Mouse (Mus musculus) ES-E14 (cell line): Measurements from ENCODE around the gene Mrpl57. TPM values are rescaled to one million over a fixed set of nuclear protein-coding genes. Genes with fewer than 3 reads are reported as not detected.
"Not testable (repeated sequence)": the region's sequence is repeated elsewhere in the genome, so short reads cannot be mapped to it uniquely, and the experiment has no call there.

Source experiments
- DNase-seq: peaks from one replicate; pipeline ENCODE4 v3.0.0-alpha.2; 2013; ENCODE audit warnings: low read depth, low spot score
- H3K27ac ChIP-seq: 2 replicates; pipeline ENCODE4 v1.5.1; 2012; ENCODE audit warnings: low read depth, mild to moderate bottlenecking, low read length, moderate library complexity, mixed read lengths; ENCODE audit not compliant: poor library complexity, insufficient read depth, severe bottlenecking
- H3K36me3 ChIP-seq: 2 replicates; pipeline ENCODE4 v1.6.1; 2012; ENCODE audit warnings: mild to moderate bottlenecking, low read length, moderate library complexity, mixed read lengths; ENCODE audit not compliant: control insufficient read depth, poor library complexity, insufficient read depth, severe bottlenecking
- H3K4me1 ChIP-seq, 2 experiments: fragments of 150-350 bp in 1 of 2; sonication (generic) in 1 of 2; 2 replicates each; pipeline ENCODE4 v1.6.1; 2012; ENCODE audit warnings: low read length in 2 of 2, mild to moderate bottlenecking in 1 of 2, mixed read lengths in 1 of 2; ENCODE audit not compliant: control insufficient read depth in 2 of 2, insufficient read depth in 2 of 2, poor library complexity in 1 of 2
- H3K4me3 ChIP-seq, 2 experiments: fragments of 150-350 bp in 1 of 2; sonication (generic) in 1 of 2; 2 replicates each; pipeline ENCODE4 v1.5.1; 2012; ENCODE audit warnings: low read length in 2 of 2, low read depth in 1 of 2, mild to moderate bottlenecking in 1 of 2, mixed read lengths in 1 of 2; ENCODE audit not compliant: insufficient read depth in 1 of 2, poor library complexity in 1 of 2, severe bottlenecking in 1 of 2
- H3K9ac ChIP-seq: 2 replicates; pipeline ENCODE4 v1.6.1; 2012; ENCODE audit warnings: low read depth, mild to moderate bottlenecking, low read length, mixed read lengths; ENCODE audit not compliant: poor library complexity, insufficient read depth, severe bottlenecking
- H3K9me3 ChIP-seq: fragments of 150-350 bp; sonication (generic); 2 replicates; pipeline ENCODE4 v1.6.1; 2012; ENCODE audit warnings: low read depth, mild to moderate bottlenecking, low read length; ENCODE audit not compliant: control insufficient read depth, insufficient read depth
- CHD2 ChIP-seq: IDR thresholded peaks from 2 replicates; pipeline ENCODE4 v1.6.1; 2014; ENCODE audit warnings: mild to moderate bottlenecking, low read depth, low read length, inconsistent platforms
- HCFC1 ChIP-seq: IDR thresholded peaks from 2 replicates; pipeline ENCODE4 v1.6.1; 2012; ENCODE audit warnings: low read length, inconsistent platforms, borderline replicate concordance; ENCODE audit not compliant: insufficient read depth
- MAFK ChIP-seq: IDR thresholded peaks from 2 replicates; pipeline ENCODE4 v1.6.1; 2014; ENCODE audit warnings: mild to moderate bottlenecking, low read depth, low read length, inconsistent platforms; ENCODE audit not compliant: insufficient read depth
- ZC3H11A ChIP-seq: IDR thresholded peaks from 2 replicates; pipeline ENCODE4 v1.6.1; 2012; ENCODE audit warnings: low read depth, mild to moderate bottlenecking, inconsistent platforms, low read length, borderline replicate concordance
- ZNF384 ChIP-seq: IDR thresholded peaks from 2 replicates; pipeline ENCODE4 v1.6.1; 2012; ENCODE audit warnings: low read depth, low read length, inconsistent platforms
- in situ Hi-C, 2 experiments: fragments of 600-800 bp; cut with MboI; formaldehyde crosslinking; loops; one replicate each; pipeline ENCODE4 v1.15.1; 2025; ENCODE audit warnings: low sequenced_read_pairs in 2 of 2, inconsistent platforms in 1 of 2; ENCODE audit not compliant: unreplicated experiment in 2 of 2
- total RNA-seq: library from RNA; depleted of rRNA; stranded (reverse); fragments of 300-350 nt; gene quantifications from 2 replicates; pipeline ENCODE4 v1.2.3, GENCODE M21; 2012

The Mrpl57 gene
- total RNA-seq, 1 experiment = 67.8 TPM

DNA sequence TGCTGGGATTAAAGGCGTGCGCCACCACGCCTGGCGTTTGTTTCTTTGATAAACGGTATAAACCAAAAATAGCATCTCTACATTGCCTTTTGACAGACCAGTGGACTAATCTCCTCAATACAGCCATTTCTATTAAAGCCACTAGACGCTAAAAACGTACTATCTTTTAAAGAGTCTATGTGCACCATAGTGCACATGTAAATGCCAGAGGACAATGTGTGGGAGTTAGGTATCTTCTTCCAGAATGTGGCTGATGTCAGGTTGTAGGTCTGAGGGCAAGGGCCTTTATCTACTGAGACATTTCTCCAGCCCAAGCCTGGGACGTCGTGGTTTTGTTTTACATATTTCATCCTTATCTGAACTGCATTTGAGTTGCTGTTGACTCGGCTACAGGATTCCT, 9.1 kb downstream of the Mrpl57 start:
- TF ChIP-seq CHD2 (no peak), HCFC1 (no peak), MAFK (no peak), ZC3H11A (no peak), ZNF384 (no peak)
- Histone ChIP-seq H3K4me1 (no peaks in the 10 kb centered on the region), H3K9me3 (no peaks in the 10 kb centered on the region), H3K4me3 (no peak overlapping the region), H3K9ac (no peak overlapping the region), H3K36me3 (peaks cover 10% of the 10 kb centered on the region), H3K27ac (no peak overlapping the region)
- DNase-seq = no peak
- in situ Hi-C loops = no loop called here

DNA sequence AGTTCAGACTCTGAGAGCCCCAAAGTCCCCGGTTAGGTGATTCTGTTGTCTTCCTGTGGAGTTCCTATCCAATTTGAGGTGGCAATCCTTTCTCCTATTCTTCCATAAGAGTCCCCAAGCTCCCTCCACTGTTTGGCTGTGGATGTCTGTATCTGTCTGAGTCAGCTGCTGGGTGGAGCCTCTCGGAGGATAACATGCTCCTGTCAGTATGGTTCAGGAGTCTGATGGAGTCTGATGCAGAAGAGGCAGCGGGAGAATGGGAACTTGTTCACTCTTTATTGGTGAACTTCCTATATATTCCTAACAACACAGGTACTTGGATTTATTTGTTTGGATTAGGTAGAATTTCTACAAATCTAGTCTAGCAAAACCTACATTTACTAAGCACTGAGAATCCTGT, 18.5 kb downstream of the Mrpl57 start:
- in situ Hi-C loops = no loop called here
- no peaks in the 10 kb centered on the region for H3K9me3 ChIP-seq
- DNase-seq = no peak
- H3K9ac ChIP-seq = no peak overlapping the region
- no peak overlapping the region for H3K27ac ChIP-seq
- H3K36me3 ChIP-seq = peaks cover 9% of the 10 kb centered on the region
- TF ChIP-seq HCFC1 (no peak), ZNF384 (no peak), ZC3H11A (no peak), MAFK (no peak), CHD2 (no peak)
- H3K4me3 ChIP-seq = no peak overlapping the region
- H3K4me1 ChIP-seq = peaks cover 3 to 8% of the 10 kb centered on the region in 2 experiments; a peak in 3 of 4 replicates

DNA sequence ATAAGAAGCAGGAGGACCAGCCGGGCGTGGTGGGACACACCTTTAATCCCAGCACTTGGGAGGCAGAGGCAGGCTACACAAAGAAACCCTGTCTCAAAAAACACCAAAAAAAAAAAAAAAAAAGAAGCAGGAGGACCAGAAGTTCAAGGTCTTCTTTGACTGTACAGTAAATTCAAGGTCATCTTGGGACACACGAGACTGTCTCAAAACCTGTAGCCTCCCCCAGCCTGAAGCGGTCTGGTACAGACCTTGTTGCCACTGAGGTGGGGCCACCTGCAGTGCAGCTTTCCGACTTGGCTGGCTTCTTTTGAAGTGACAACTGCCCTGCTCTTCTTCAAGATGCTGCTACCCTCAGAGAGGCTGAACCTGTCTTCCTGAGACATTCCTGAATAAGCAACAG, 22.0 kb downstream of the Mrpl57 start:
- Histone ChIP-seq H3K27ac (peak overlapping the region; percentile 89), H3K4me1 (peaks cover 14 to 21% of the 10 kb centered on the region in 2 experiments)
- H3K9me3 ChIP-seq, H3K36me3 ChIP-seq, H3K9ac ChIP-seq, H3K4me3 ChIP-seq, in situ Hi-C loops: not testable (repeated sequence)
- peak; percentile 68 for DNase-seq
- TF ChIP-seq ZNF384 = peak; percentile 97

DNA sequence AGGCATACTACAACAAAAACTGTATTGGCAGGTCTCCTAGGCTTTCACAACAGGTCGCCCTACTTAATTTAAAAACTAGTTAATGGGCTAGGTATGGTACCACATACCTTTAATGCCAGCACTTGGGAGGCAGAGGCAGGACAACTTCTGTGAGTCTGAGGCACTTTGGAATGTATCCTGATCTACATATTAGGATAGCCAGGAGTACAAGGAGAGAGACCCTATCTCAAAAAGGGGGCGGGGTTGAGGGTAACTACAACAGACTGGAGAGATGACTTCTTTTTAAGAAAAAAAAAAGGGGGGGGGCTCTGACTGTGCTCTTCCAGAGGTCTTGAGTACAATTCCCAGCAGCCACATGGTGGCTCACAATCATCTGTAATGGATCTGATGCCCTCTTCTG, 22.6 kb downstream of the Mrpl57 start:
- DNase-seq = no peak
- Histone ChIP-seq H3K9me3 (no peaks in the 10 kb centered on the region), H3K9ac (no peak overlapping the region), H3K27ac (peak overlapping the region; percentile 89), H3K4me3 (no peak overlapping the region), H3K4me1 (peaks cover 14 to 25% of the 10 kb centered on the region in 2 experiments), H3K36me3 (peaks cover 3% of the 10 kb centered on the region; the same call in 1 of the 2 replicates)
- in situ Hi-C loops = no loop called here
- TF ChIP-seq HCFC1 (no peak), ZNF384 (0 out of 2 replicates have a peak, but pooled peaks have one; percentile 31)

DNA sequence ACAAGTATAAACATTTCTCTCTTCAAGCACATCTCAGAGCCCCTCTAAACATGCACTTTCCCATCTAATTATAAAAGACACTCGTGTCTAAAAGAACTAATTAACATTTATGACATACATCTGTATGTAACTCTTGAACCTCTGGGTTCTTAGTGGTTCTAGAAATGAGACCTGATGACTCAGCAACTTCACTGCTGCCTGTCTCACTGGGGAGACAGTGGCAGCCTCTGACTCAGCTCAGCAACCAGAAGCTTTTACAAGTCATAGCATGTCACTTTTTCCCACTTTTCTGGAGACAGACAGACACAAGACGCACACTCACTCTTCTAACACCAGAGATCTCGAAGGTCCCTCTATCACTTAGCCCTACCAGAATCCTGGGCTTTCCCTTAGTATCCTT, 24.3 kb downstream of the Mrpl57 start:
- no peaks in the 10 kb centered on the region; the same call in 1 of the 2 replicates for H3K36me3 ChIP-seq

More for the DNA sequence above, 24.3 kb downstream of the Mrpl57 start:
- TF ChIP-seq MAFK (peak; percentile 92), CHD2 (no peak)
- H3K27ac ChIP-seq = peak overlapping the region; percentile 51; the same call in 1 of the 2 replicates
- H3K4me3 ChIP-seq = no peak overlapping the region
- in situ Hi-C loops = no loop called here
- H3K9me3 ChIP-seq = no peaks in the 10 kb centered on the region
- H3K9ac ChIP-seq = no peak overlapping the region; the same call in 1 of the 2 replicates
- DNase-seq = no peak
- H3K4me1 ChIP-seq = peaks cover 14 to 25% of the 10 kb centered on the region in 2 experiments
